Mouse (Mus musculus) liver, adult 2 months (tissue): ENCODE measurements around the gene Atf2. TPM values are rescaled to one million over a fixed set of nuclear protein-coding genes. Genes with fewer than 3 reads are reported as not detected.

Experiments used
- DNase-seq: peaks from one replicate; pipeline ENCODE4 v3.0.0-alpha.2; 2011; ENCODE audit warnings: low read depth, low spot score; ENCODE audit errors: extremely low read depth
- H3K27ac ChIP-seq: fragments of 200-500 bp; replicated peaks from 2 replicates; pipeline ENCODE4 v1.5.1; 2012; ENCODE audit warnings: low read depth, mild to moderate bottlenecking, control low read depth, inconsistent platforms, low read length; ENCODE audit not compliant: insufficient read depth
- H3K27me3 ChIP-seq: fragments of 200-500 bp; 2 replicates; pipeline ENCODE4 v1.6.1; 2012; ENCODE audit warnings: mild to moderate bottlenecking, moderate library complexity, low read length, inconsistent platforms; ENCODE audit not compliant: control insufficient read depth, insufficient read depth
- H3K36me3 ChIP-seq: fragments of 200-500 bp; 2 replicates; pipeline ENCODE4 v1.6.1; 2012; ENCODE audit warnings: low read length, inconsistent platforms; ENCODE audit not compliant: control insufficient read depth, insufficient read depth
- H3K4me1 ChIP-seq: fragments of 200-500 bp; 2 replicates; pipeline ENCODE4 v1.6.1; 2011; ENCODE audit warnings: low read length; ENCODE audit not compliant: control insufficient read depth, insufficient read depth
- H3K4me3 ChIP-seq: fragments of 200-500 bp; 2 replicates; pipeline ENCODE4 v1.5.1; 2011; ENCODE audit warnings: low read depth, mild to moderate bottlenecking, control low read depth, low read length, moderate library complexity; ENCODE audit not compliant: insufficient read depth
- H3K79me2 ChIP-seq: fragments of 200-500 bp; 2 replicates; pipeline ENCODE4 v1.6.1; 2012; ENCODE audit warnings: inconsistent platforms, mild to moderate bottlenecking, low read length, moderate library complexity; ENCODE audit not compliant: control insufficient read depth, insufficient read depth
- H3K9ac ChIP-seq: fragments of 200-500 bp; 2 replicates; pipeline ENCODE4 v1.6.1; 2012; ENCODE audit warnings: low read depth, mild to moderate bottlenecking, control low read depth, inconsistent platforms, low read length
- CTCF ChIP-seq: fragments of 200-500 bp; IDR thresholded peaks from 2 replicates; pipeline ENCODE4 v1.5.1; 2011; ENCODE audit warnings: low read depth, low read length, control low read depth
- POLR2A ChIP-seq: fragments of 200-500 bp; IDR thresholded peaks from 2 replicates; pipeline ENCODE4 v1.6.1; 2011; ENCODE audit warnings: low read length, control low read depth; ENCODE audit not compliant: insufficient read depth; ENCODE audit errors: extremely low read depth
- WGBS: fragments of 180-500 bp; shearing (Covaris S2); methylation state at CpG from one replicate; pipeline ENCODE4 v1.1.7; 2018; 5-methylcytosine and 5-hydroxymethylcytosine counted together
- polyA plus RNA-seq: library from polyadenylated mRNA; depleted of rRNA; stranded (reverse); fragments of >200 nt; gene quantifications from 2 replicates; pipeline ENCODE4 v1.2.3, GENCODE M21; 2012
- total RNA-seq: library from RNA; depleted of rRNA; stranded (reverse); fragments of >200 nt; gene quantifications from 2 replicates; pipeline ENCODE4 v1.2.3, GENCODE M21; 2014

Atf2 gene
- total and polyA plus RNA-seq, 2 experiments, result 7.1 to 15.4 TPM

GRCm38 (mm10) chr2:73860046-73860624, 32.3 kb downstream of the Atf2 start:
- Histone ChIP-seq H3K36me3 (peaks cover 3% of the 10 kb centered on the region; the same call in 1 of the 2 replicates), H3K27ac (no peak overlapping the region), H3K27me3 (no peaks in the 10 kb centered on the region), H3K9ac (no peak overlapping the region), H3K79me2 (no peaks in the 10 kb centered on the region), H3K4me1 (no peaks in the 10 kb centered on the region), H3K4me3 (no peak overlapping the region)
- no peak for DNase-seq
- TF ChIP-seq CTCF (no peak), POLR2A (no peak)
- WGBS, result 89% methylated on average over 4 of the region's 4 CpGs

GRCm38 (mm10) chr2:73857352-73857751, 35.1 kb downstream of the Atf2 start:
- no peak for TF ChIP-seq POLR2A
- TF ChIP-seq CTCF, result no peak
- H3K36me3 ChIP-seq, result peaks cover 2% of the 10 kb centered on the region; the same call in 1 of the 2 replicates
- H3K27ac ChIP-seq, result no peak overlapping the region
- DNase-seq, result no peak
- H3K4me1 ChIP-seq, result no peaks in the 10 kb centered on the region
- H3K79me2 ChIP-seq, result no peaks in the 10 kb centered on the region
- H3K4me3 ChIP-seq, result no peak overlapping the region
- no peak overlapping the region for H3K9ac ChIP-seq
- no peaks in the 10 kb centered on the region for H3K27me3 ChIP-seq

- Histone ChIP-seq H3K4me1 (no peaks in the 10 kb centered on the region), H3K27me3 (no peaks in the 10 kb centered on the region), H3K27ac (no peak overlapping the region), H3K9ac (no peak overlapping the region), H3K4me3 (no peak overlapping the region), H3K79me2 (no peaks in the 10 kb centered on the region), H3K36me3 (no peaks in the 10 kb centered on the region; the same call in 1 of the 2 replicates)
- 83% methylated on average over 1 of the region's 1 CpGs for WGBS
- TF ChIP-seq CTCF (no peak), POLR2A (no peak)
- DNase-seq, result no peak
Measured at GRCm38 (mm10) chr2:73856246-73856645, 36.2 kb downstream of the Atf2 start.

DNA sequence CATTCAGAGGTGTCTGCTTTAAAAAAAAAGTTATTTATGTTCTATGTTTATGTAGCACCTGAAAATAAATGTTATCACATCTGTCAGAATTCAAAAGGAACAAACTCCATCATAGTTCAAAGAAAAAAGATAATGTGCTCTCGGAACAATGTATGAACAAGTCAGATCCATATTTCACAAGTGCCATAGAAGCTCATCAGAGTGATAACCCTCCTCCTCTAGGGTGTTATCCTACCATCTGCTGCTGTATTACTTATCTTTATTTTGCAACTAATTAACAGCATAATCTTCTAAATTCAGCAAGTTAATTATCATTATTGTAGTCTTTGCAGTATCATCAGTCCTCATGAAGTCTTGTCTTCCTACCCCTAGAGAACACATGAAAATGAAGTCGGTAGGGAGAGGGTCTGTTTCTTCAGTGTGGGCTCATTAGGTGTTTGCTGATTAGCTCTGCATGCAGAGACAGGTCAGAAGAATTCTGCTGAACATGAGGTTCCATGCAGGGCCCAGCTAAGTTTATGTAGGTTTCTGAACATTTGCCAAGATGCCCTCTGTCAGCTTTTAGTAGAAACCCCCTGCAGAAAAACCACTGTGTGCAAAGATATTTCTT, 57.9 kb downstream of the Atf2 start:
- H3K79me2 ChIP-seq, result no peaks in the 10 kb centered on the region
- no peak overlapping the region for H3K9ac ChIP-seq
- peaks cover 13% of the 10 kb centered on the region for H3K36me3 ChIP-seq
- WGBS, result 90% methylated on average over 2 of the region's 2 CpGs
- H3K4me3 ChIP-seq, result no peak overlapping the region
- DNase-seq, result no peak
- no peak for TF ChIP-seq POLR2A
- TF ChIP-seq CTCF, result no peak
- H3K27me3 ChIP-seq, result no peaks in the 10 kb centered on the region
- no peaks in the 10 kb centered on the region for H3K4me1 ChIP-seq
- H3K27ac ChIP-seq, result no peak overlapping the region

GRCm38 (mm10) chr2:73833284-73833683, 59.2 kb downstream of the Atf2 start:
- TF ChIP-seq CTCF, result no peak
- TF ChIP-seq POLR2A, result no peak
- H3K4me1 ChIP-seq, result no peaks in the 10 kb centered on the region
- no peak overlapping the region for H3K4me3 ChIP-seq
- no peak for DNase-seq
- peaks cover 17% of the 10 kb centered on the region for H3K36me3 ChIP-seq
- WGBS, result 55% methylated on average over 1 of the region's 1 CpGs
- no peaks in the 10 kb centered on the region for H3K79me2 ChIP-seq
- H3K27me3 ChIP-seq, result no peaks in the 10 kb centered on the region
- no peak overlapping the region for H3K9ac ChIP-seq
- H3K27ac ChIP-seq, result no peak overlapping the region

- H3K4me1 ChIP-seq, result no peaks in the 10 kb centered on the region
- H3K27ac ChIP-seq, result no peak overlapping the region
- WGBS, result 81% methylated on average over 4 of the region's 4 CpGs
- DNase-seq, result no peak
- TF ChIP-seq POLR2A (no peak), CTCF (no peak)
- H3K9ac ChIP-seq, result no peak overlapping the region
- H3K27me3 ChIP-seq, result no peaks in the 10 kb centered on the region
- peaks cover 30% of the 10 kb centered on the region for H3K36me3 ChIP-seq
- no peaks in the 10 kb centered on the region for H3K79me2 ChIP-seq
- no peak overlapping the region for H3K4me3 ChIP-seq
Measured at GRCm38 (mm10) chr2:73818742-73819141, 73.7 kb downstream of the Atf2 start.
